Mouse (Mus musculus): ENCODE data around the gene Exoc6b. TPM values are rescaled to one million over a fixed set of nuclear protein-coding genes. Genes with fewer than 3 reads are reported as not detected.
A peak's percentile ranks its signal among the peaks of the same experiment; 100 is the strongest.
"Not testable (repeated sequence)": the region's sequence is repeated elsewhere in the genome, so short reads cannot be mapped to it uniquely, and the experiment has no call there.

Exoc6b gene
- polyA plus RNA-seq, 1 experiment from 2014 or later, result 30.2 TPM

GRCm38 (mm10) chr6:84628831-84629230 is 440.5 kb downstream of the Exoc6b start:
- Histone ChIP-seq H3K36me3 (no peaks in the 10 kb centered on the region), H3K27ac (no peak overlapping the region), H3K9me3 (no peaks in the 10 kb centered on the region), H3K4me1 (replicated peaks) (no peaks in the 10 kb centered on the region; the same call in 1 of the 2 replicates), H3K4me3 (no peak overlapping the region), H3K27me3 (ENCODE audit: insufficient read depth, poor library complexity, severe bottlenecking) (no peaks in the 10 kb centered on the region)
- 91% methylated on average over 5 of the region's 5 CpGs for WGBS
- no peak for DNase-seq (ENCODE audit: low spot score)

- WGBS, result 93% methylated on average over 2 of the region's 2 CpGs
- Histone ChIP-seq H3K9me3 (no peaks in the 10 kb centered on the region), H3K4me1 (replicated peaks) (no peaks in the 10 kb centered on the region; the same call in 1 of the 2 replicates), H3K27ac (no peak overlapping the region), H3K36me3 (no peaks in the 10 kb centered on the region), H3K4me3 (no peak overlapping the region), H3K27me3 (ENCODE audit: insufficient read depth, poor library complexity, severe bottlenecking) (no peaks in the 10 kb centered on the region)
- no peak for DNase-seq (ENCODE audit: low spot score)
These were observed 442.9 kb downstream of the Exoc6b start for GRCm38 (mm10) chr6:84626398-84626797.

DNA sequence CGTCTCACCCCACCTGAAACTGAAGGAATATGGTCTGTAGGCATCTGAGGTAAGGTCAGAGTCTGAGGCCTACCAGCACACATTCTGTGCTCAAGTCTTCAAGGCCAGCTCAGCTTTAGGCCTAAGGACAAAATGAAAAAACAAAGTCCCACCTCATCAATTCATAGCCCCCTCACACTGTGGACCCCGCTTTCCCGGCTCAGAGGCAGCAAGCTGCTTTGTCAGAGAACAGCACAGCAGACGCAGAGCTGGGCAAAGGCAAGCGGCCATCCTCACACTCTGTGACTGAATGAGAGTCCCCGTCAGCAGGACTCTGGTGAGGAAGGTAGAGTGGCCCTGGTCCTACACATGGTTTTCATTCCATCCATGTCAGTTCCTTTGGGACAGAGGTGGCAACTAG is 450.1 kb downstream of the Exoc6b start:
- peaks cover 13% of the 10 kb centered on the region for H3K4me1 ChIP-seq (replicated peaks)
- H3K9me3 ChIP-seq, result no peaks in the 10 kb centered on the region
- peaks cover 8% of the 10 kb centered on the region for H3K36me3 ChIP-seq
- H3K27me3 ChIP-seq (ENCODE audit: insufficient read depth, poor library complexity, severe bottlenecking), result no peaks in the 10 kb centered on the region
- 85% methylated on average over 6 of the region's 6 CpGs for WGBS
- no peak overlapping the region for H3K4me3 ChIP-seq
- no peak overlapping the region for H3K27ac ChIP-seq
- DNase-seq (ENCODE audit: low spot score), result no peak

DNA sequence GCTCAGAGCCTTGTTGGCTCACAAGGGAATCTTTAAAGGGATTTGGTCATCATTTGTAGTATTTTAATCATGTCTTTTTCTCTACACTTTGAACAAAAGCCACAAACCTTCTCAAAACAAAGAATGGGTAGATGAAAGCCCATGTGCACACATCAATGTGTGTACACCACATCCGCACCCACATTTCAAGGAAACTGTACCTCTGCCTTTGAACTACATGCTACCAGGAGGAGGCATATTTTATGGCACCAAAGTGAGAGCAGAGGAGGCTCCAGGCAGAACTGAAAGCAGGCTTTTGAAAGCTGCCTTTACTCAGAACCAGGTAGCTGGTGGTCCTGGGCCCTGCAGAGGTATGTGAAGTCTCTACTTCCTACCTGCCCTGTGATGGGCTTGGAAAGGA is 452.3 kb downstream of the Exoc6b start:
- Histone ChIP-seq H3K9me3 (no peaks in the 10 kb centered on the region), H3K27ac (0 out of 2 replicates have a peak overlapping the region, but pooled peaks have one; percentile 69), H3K4me1 (replicated peaks) (peaks cover 13% of the 10 kb centered on the region), H3K27me3 (ENCODE audit: insufficient read depth, poor library complexity, severe bottlenecking) (no peaks in the 10 kb centered on the region), H3K4me3 (no peak overlapping the region), H3K36me3 (peaks cover 8% of the 10 kb centered on the region)
- WGBS, result 96% methylated on average over 1 of the region's 1 CpGs
- DNase-seq (ENCODE audit: low spot score), result no peak

GRCm38 (mm10) chr6:84616586-84616985 is 452.7 kb downstream of the Exoc6b start:
- Histone ChIP-seq H3K27me3 (ENCODE audit: insufficient read depth, poor library complexity, severe bottlenecking) (no peaks in the 10 kb centered on the region), H3K27ac (peak overlapping the region; percentile 69), H3K4me3 (no peak overlapping the region), H3K4me1 (replicated peaks) (peaks cover 13% of the 10 kb centered on the region), H3K9me3 (no peaks in the 10 kb centered on the region), H3K36me3 (peaks cover 8% of the 10 kb centered on the region)
- WGBS, result 72% methylated on average over 1 of the region's 1 CpGs
- no peak for DNase-seq (ENCODE audit: low spot score)

DNA sequence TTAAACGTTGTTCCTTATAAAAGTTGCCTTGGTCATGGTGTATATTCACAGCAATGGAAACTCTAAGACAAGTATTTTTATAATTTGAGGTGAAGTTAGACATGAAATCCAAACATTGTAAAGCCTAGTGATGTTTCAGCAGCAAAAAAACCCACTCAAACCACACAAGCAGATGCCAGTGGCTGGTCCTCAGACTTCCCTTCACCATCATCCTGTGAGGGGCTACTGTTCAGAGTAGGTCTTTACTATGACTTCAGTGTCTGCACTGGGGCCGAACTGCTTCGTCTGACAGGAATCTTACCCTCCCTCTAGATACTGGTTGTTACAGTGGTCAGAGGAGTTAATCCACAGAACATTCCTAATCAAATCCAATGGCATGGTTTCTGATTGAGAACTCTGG is 455.8 kb downstream of the Exoc6b start:
- 92% methylated on average over 3 of the region's 3 CpGs for WGBS
- no peak overlapping the region for H3K27ac ChIP-seq
- H3K27me3 ChIP-seq (ENCODE audit: insufficient read depth, poor library complexity, severe bottlenecking), result no peaks in the 10 kb centered on the region
- DNase-seq (ENCODE audit: low spot score), result no peak
- H3K36me3 ChIP-seq, result no peaks in the 10 kb centered on the region
- H3K4me3 ChIP-seq, result no peak overlapping the region
- peaks cover 13% of the 10 kb centered on the region for H3K4me1 ChIP-seq (replicated peaks)
- H3K9me3 ChIP-seq, result no peaks in the 10 kb centered on the region

GRCm38 (mm10) chr6:84601136-84601889 is 468.0 kb downstream of the Exoc6b start:
- no peaks in the 10 kb centered on the region for H3K36me3 ChIP-seq
- WGBS, result 37% methylated on average over 1 of the region's 1 CpGs
- 0 out of 2 replicates have a peak, but pooled peaks cover 4% of the 10 kb centered on the region for H3K4me1 ChIP-seq (replicated peaks)
- 0 out of 2 replicates have a peak, but pooled peaks cover 1% of the 10 kb centered on the region for H3K27me3 ChIP-seq (ENCODE audit: insufficient read depth, poor library complexity, severe bottlenecking)
- DNase-seq (ENCODE audit: low spot score), result no peak
- no peak overlapping the region for H3K27ac ChIP-seq
- H3K4me3 ChIP-seq, result no peak overlapping the region
- no peaks in the 10 kb centered on the region for H3K9me3 ChIP-seq

GRCm38 (mm10) chr6:84599296-84599695 is 470.0 kb downstream of the Exoc6b start:
- WGBS, result 87% methylated on average over 3 of the region's 3 CpGs
- H3K36me3 ChIP-seq; H3K9me3 ChIP-seq; H3K27ac ChIP-seq; H3K4me3 ChIP-seq; DNase-seq (ENCODE audit: low spot score); H3K27me3 ChIP-seq (ENCODE audit: insufficient read depth, poor library complexity, severe bottlenecking): not testable (repeated sequence)
- peaks cover 17% of the 10 kb centered on the region for H3K4me1 ChIP-seq (replicated peaks)

DNA sequence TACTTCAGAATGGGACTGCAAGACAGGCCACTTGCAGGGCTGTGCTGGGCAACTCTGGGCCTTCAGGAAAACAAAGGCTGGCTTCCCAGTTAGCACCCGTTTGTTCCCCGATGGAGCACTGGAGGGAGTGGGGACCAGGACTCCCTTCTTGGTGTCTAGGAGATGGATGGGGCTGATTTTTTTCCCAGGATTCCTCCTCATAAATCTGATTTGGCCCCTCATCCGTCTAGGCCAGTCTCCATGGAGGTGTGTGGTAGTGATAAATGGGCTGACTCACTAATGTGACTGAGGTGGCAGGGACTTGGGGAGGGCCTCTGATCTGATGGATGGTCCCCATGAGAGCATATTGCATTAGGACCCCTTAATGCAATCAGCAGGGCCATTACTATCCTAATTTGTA is 470.6 kb downstream of the Exoc6b start:
- no peaks in the 10 kb centered on the region for H3K9me3 ChIP-seq
- no peaks in the 10 kb centered on the region for H3K36me3 ChIP-seq
- DNase-seq (ENCODE audit: low spot score), result no peak
- H3K27ac ChIP-seq, result peak overlapping the region; percentile 30; the same call in 1 of the 2 replicates
- H3K4me3 ChIP-seq, result no peak overlapping the region
- peaks cover 4% of the 10 kb centered on the region; the same call in 1 of the 2 replicates for H3K27me3 ChIP-seq (ENCODE audit: insufficient read depth, poor library complexity, severe bottlenecking)
- WGBS, result 82% methylated on average over 3 of the region's 3 CpGs
- peaks cover 23% of the 10 kb centered on the region for H3K4me1 ChIP-seq (replicated peaks)

DNA sequence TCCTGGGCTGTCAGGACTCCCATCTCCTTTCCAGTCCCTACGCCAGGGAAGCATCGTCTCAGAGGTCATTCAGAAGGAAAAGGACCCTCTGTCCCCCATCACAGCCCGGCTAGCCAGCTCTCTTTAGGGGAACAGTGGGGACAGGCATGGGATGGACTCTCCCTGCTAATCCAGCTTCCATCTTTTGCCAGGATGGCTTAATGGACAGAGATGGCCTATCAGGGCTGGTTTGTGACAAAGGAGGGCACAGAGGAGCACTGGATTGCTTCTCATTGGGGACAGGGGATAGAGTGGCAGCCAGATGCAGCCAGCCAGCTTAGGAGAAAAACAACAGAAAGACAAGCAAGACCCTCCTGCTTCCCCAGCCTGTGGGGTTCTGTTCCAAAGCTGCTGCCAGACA is 474.7 kb downstream of the Exoc6b start:
- peak; percentile 55 for DNase-seq (ENCODE audit: low spot score)
- H3K27me3 ChIP-seq (ENCODE audit: insufficient read depth, poor library complexity, severe bottlenecking), result peaks cover 38% of the 10 kb centered on the region
- H3K27ac ChIP-seq, result peak overlapping the region; percentile 90
- H3K4me3 ChIP-seq, result peak overlapping the region; percentile 70
- no peaks in the 10 kb centered on the region for H3K9me3 ChIP-seq
- WGBS, result 29% methylated on average over 3 of the region's 3 CpGs
- peaks cover 61% of the 10 kb centered on the region for H3K4me1 ChIP-seq (replicated peaks)
- H3K36me3 ChIP-seq, result no peaks in the 10 kb centered on the region

- Histone ChIP-seq H3K9me3 (no peaks in the 10 kb centered on the region), H3K36me3 (no peaks in the 10 kb centered on the region), H3K27ac (peak within 1 kb of the TSS; percentile 90), H3K4me1 (replicated peaks) (peaks cover 69% of the 10 kb centered on the region), H3K27me3 (ENCODE audit: insufficient read depth, poor library complexity, severe bottlenecking) (peaks cover 47% of the 10 kb centered on the region), H3K4me3 (peak within 1 kb of the TSS; percentile 70)
- WGBS, result 63% methylated on average over 10 of the region's 10 CpGs
- peak; percentile 47 for DNase-seq (ENCODE audit: low spot score)
These were observed 475.6 kb downstream of the Exoc6b start, which contains the start of gene Cyp26b1 for GRCm38 (mm10) chr6:84593693-84594092. TSS of gene Cyp26b1 (minus strand) at chr6:84593908.

DNA sequence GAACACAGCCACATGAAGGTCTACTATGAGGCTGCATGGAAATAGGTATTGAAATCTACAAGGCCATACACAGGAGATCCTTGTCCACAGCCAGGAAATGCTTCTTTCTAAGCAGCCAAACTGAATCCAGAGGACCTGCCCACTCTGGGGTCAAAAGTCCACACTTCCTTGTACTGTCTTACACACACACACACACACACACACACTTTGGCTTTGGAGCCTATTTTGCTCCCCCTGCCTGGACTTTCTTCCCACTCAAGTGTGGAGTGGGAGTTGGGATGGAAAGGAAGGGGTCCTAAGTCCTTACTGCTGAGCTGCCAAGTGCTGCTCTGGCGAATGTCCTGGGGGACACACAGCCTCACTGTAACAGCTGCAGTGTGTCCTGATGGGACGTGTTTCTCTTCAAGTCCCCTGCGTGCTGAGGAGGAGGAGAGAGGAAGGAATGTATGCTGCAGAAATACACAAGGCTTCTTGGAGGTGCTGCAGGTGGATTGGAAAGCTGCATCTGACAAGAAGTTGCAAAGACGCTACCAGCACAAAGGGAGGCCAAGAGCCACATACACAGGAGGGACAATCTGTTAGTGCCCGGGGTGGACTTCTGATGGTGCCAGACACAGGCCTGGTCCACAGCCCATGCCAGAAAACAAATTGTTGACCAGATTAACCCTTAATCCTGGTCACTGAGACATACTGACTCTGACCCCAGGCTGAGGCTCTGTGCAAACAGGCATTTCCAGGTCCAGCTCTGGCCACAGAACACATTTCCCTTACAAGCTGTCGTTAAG is 478.2 kb downstream of the Exoc6b start:
- Histone ChIP-seq H3K27me3 (ENCODE audit: insufficient read depth, poor library complexity, severe bottlenecking) (peaks cover 70% of the 10 kb centered on the region), H3K4me1 (replicated peaks) (peaks cover 90% of the 10 kb centered on the region), H3K27ac (peak overlapping the region; percentile 90), H3K36me3 (no peaks in the 10 kb centered on the region), H3K4me3 (peak overlapping the region; percentile 70), H3K9me3 (no peaks in the 10 kb centered on the region)
- WGBS, result 63% methylated on average over 6 of the region's 6 CpGs
- no peak for DNase-seq (ENCODE audit: low spot score)

All from hindbrain, embryonic 10.5 days (tissue).